Mouse (Mus musculus) heart, adult 2 months (tissue): Measurements from ENCODE around the gene Dnase2a. TPM values are rescaled to one million over a fixed set of nuclear protein-coding genes. Genes with fewer than 3 reads are reported as not detected.
A peak's percentile ranks its signal among the peaks of the same experiment; 100 is the strongest.

Experiments
- DNase-seq, 2 experiments: peaks; one replicate each; pipeline ENCODE4 v3.0.0; 2021
- H3K27ac ChIP-seq: fragments of 200-600 bp; 2 replicates; pipeline ENCODE4 v1.8.1; 2022
- H3K27me3 ChIP-seq: fragments of 200-500 bp; 2 replicates; pipeline ENCODE4 v1.6.1; 2012; ENCODE audit warnings: mild to moderate bottlenecking, low read length, inconsistent platforms, mixed read lengths; ENCODE audit not compliant: control insufficient read depth, insufficient read depth
- H3K36me3 ChIP-seq: fragments of 200-500 bp; 2 replicates; pipeline ENCODE4 v1.6.1; 2012; ENCODE audit warnings: low read length, inconsistent platforms; ENCODE audit not compliant: control insufficient read depth, insufficient read depth
- H3K4me1 ChIP-seq: fragments of 200-500 bp; 2 replicates; pipeline ENCODE4 v1.6.1; 2011; ENCODE audit warnings: low read length; ENCODE audit not compliant: control insufficient read depth, insufficient read depth
- H3K4me3 ChIP-seq: fragments of 200-600 bp; 2 replicates; pipeline ENCODE4 v1.8.1; 2022
- H3K79me2 ChIP-seq: fragments of 200-500 bp; replicated peaks from 2 replicates; pipeline ENCODE4 v1.6.1; 2012; ENCODE audit warnings: mild to moderate bottlenecking, inconsistent platforms, low read length, moderate library complexity, mixed read lengths; ENCODE audit not compliant: control insufficient read depth, insufficient read depth
- H3K9ac ChIP-seq: fragments of 200-500 bp; 2 replicates; pipeline ENCODE4 v1.6.1; 2012; ENCODE audit warnings: low read depth, mild to moderate bottlenecking, control low read depth, inconsistent platforms, low read length, mixed read lengths
- CTCF ChIP-seq: fragments of 200-600 bp; IDR thresholded peaks from 2 replicates; pipeline ENCODE4 v1.8.1; 2022; ENCODE audit warnings: antibody characterized with exemption, mild to moderate bottlenecking, moderate library complexity
- EP300 ChIP-seq: fragments of 200-500 bp; IDR thresholded peaks from 2 replicates; pipeline ENCODE4 v1.6.1; 2011; ENCODE audit warnings: low read depth, low read length, control low read depth; ENCODE audit not compliant: insufficient read depth
- POLR2A ChIP-seq: fragments of 200-500 bp; IDR thresholded peaks from 2 replicates; pipeline ENCODE4 v1.6.1; 2011; ENCODE audit warnings: mild to moderate bottlenecking, low read depth, low read length, control low read depth; ENCODE audit not compliant: insufficient read depth
- WGBS: fragments of 180-500 bp; shearing (Covaris S2); methylation state at CpG from one replicate; pipeline ENCODE4 v1.1.7; 2018; 5-methylcytosine and 5-hydroxymethylcytosine counted together
- intact Hi-C: fragments of 180-260 bp; cut with DNase I; formaldehyde crosslinking; loops from one replicate; pipeline ENCODE4 v1.15.1; 2025
- polyA plus RNA-seq: library from polyadenylated mRNA; depleted of rRNA; stranded (reverse); fragments of >200 nt; gene quantifications from 2 replicates; pipeline ENCODE4 v1.2.3, GENCODE M21; 2012
- total RNA-seq, 2 experiments: library from RNA; stranded (reverse); gene quantifications; 2 replicates each; pipeline ENCODE4 v1.2.3; 2021

The Dnase2a gene
- total and polyA plus RNA-seq, 3 experiments, result 6.5 to 9.6 (median 9.2) TPM

GRCm38 (mm10) chr8:84952612-84953255 is 44.4 kb downstream of the Dnase2a start:
- no peak overlapping the region for H3K4me3 ChIP-seq
- no peaks in the 10 kb centered on the region for H3K4me1 ChIP-seq
- H3K27ac ChIP-seq, result no peak overlapping the region
- H3K9ac ChIP-seq, result no peak overlapping the region
- no peaks in the 10 kb centered on the region for H3K27me3 ChIP-seq
- peak; percentile 61 to 66 for DNase-seq
- 4% methylated on average over 18 of the region's 18 CpGs for WGBS
- H3K79me2 ChIP-seq, result no peaks in the 10 kb centered on the region
- intact Hi-C loops, result no loop called here
- no peak for TF ChIP-seq EP300
- TF ChIP-seq POLR2A, result no peak
- TF ChIP-seq CTCF, result no peak
- no peaks in the 10 kb centered on the region for H3K36me3 ChIP-seq

GRCm38 (mm10) chr8:84956768-84957167 is 48.4 kb downstream of the Dnase2a start:
- Histone ChIP-seq H3K4me3 (no peak overlapping the region), H3K4me1 (no peaks in the 10 kb centered on the region), H3K79me2 (no peaks in the 10 kb centered on the region), H3K27me3 (no peaks in the 10 kb centered on the region), H3K36me3 (no peaks in the 10 kb centered on the region), H3K27ac (no peak overlapping the region), H3K9ac (no peak overlapping the region)
- peak in 1 of 2 experiments; percentile 56 for DNase-seq
- intact Hi-C loops, result loop anchor here (5.0 kb wide), 1 partner anchor 41 kb away; no protein-coding TSS in a partner anchor
- WGBS, result 52% methylated on average over 2 of the region's 2 CpGs
- TF ChIP-seq CTCF (peak; percentile 81), EP300 (no peak), POLR2A (no peak)

GRCm38 (mm10) chr8:84959811-84960210 is 51.5 kb downstream of the Dnase2a start:
- peak in 1 of 2 experiments; percentile 58 for DNase-seq
- Histone ChIP-seq H3K27ac (peak overlapping the region; percentile 47; the same call in 1 of the 2 replicates), H3K79me2 (no peaks in the 10 kb centered on the region), H3K4me1 (no peaks in the 10 kb centered on the region), H3K27me3 (no peaks in the 10 kb centered on the region), H3K4me3 (no peak overlapping the region), H3K36me3 (no peaks in the 10 kb centered on the region), H3K9ac (no peak overlapping the region)
- TF ChIP-seq POLR2A (no peak), EP300 (no peak), CTCF (no peak)
- WGBS, result 66% methylated on average over 7 of the region's 7 CpGs
- intact Hi-C loops, result loop anchor here (5.0 kb wide), 1 partner anchor 37 kb away; no protein-coding TSS in a partner anchor

- TF ChIP-seq EP300, result no peak
- peak; percentile 22; the same call in 1 of the 2 replicates for TF ChIP-seq CTCF
- Histone ChIP-seq H3K4me3 (no peak overlapping the region), H3K27ac (no peak overlapping the region), H3K36me3 (no peaks in the 10 kb centered on the region), H3K27me3 (no peaks in the 10 kb centered on the region), H3K4me1 (peaks cover 11% of the 10 kb centered on the region), H3K9ac (no peak overlapping the region), H3K79me2 (no peaks in the 10 kb centered on the region)
- DNase-seq, result no peak
- 90% methylated on average over 4 of the region's 4 CpGs for WGBS
- intact Hi-C loops, result no loop called here
These were observed 55.6 kb downstream of the Dnase2a start for GRCm38 (mm10) chr8:84963952-84964351.

- Histone ChIP-seq H3K9ac (peak overlapping the region; percentile 58), H3K36me3 (no peaks in the 10 kb centered on the region), H3K79me2 (no peaks in the 10 kb centered on the region), H3K4me3 (peak overlapping the region; percentile 61), H3K27ac (peak overlapping the region; percentile 47), H3K4me1 (peaks cover 17% of the 10 kb centered on the region), H3K27me3 (no peaks in the 10 kb centered on the region)
- WGBS, result 1% methylated on average over 41 of the region's 41 CpGs
- intact Hi-C loops, result loop anchor here (5.0 kb wide), 1 partner anchor 109 kb away; the partner anchor contains the start of gene Farsa
- TF ChIP-seq CTCF (no peak), POLR2A (peak; percentile 75), EP300 (no peak)
- DNase-seq, result peak; percentile 92 to 96
These were observed 57.5 kb downstream of the Dnase2a start for GRCm38 (mm10) chr8:84965731-84966291.

GRCm38 (mm10) chr8:84966603-84967002 is 58.2 kb downstream of the Dnase2a start:
- H3K4me1 ChIP-seq, result peaks cover 17% of the 10 kb centered on the region
- no peak for TF ChIP-seq EP300
- no peak for TF ChIP-seq POLR2A
- TF ChIP-seq CTCF, result no peak
- no peaks in the 10 kb centered on the region for H3K36me3 ChIP-seq
- H3K4me3 ChIP-seq, result no peak overlapping the region
- no peaks in the 10 kb centered on the region for H3K79me2 ChIP-seq
- H3K9ac ChIP-seq, result no peak overlapping the region
- no peaks in the 10 kb centered on the region for H3K27me3 ChIP-seq
- no peak for DNase-seq
- H3K27ac ChIP-seq, result peak overlapping the region; percentile 4
- intact Hi-C loops, result loop anchor here (5.0 kb wide), 1 partner anchor 109 kb away; the partner anchor contains the start of gene Farsa
- 30% methylated on average over 3 of the region's 3 CpGs for WGBS
